Mouse (Mus musculus) gastrocnemius, postnatal 4 days (tissue): ENCODE results near the gene Bag5. TPM values are rescaled to one million over a fixed set of nuclear protein-coding genes. Genes with fewer than 3 reads are reported as not detected.
A peak's percentile ranks its signal among the peaks of the same experiment; 100 is the strongest.

ENCODE experiments used
- DNase-seq, 2 experiments: peaks; one replicate each; pipeline ENCODE4 v3.0.0; 2021 to 2022; ENCODE audit warnings: low spot score in 2 of 2, mixed read lengths in 2 of 2
- total RNA-seq, 2 experiments: library from RNA; stranded (reverse); gene quantifications; 2 replicates each; pipeline ENCODE4 v1.2.3; 2021

Bag5 gene
- total RNA-seq, 2 experiments from 2014 or later: 27.5 to 32.1 TPM

GRCm38 (mm10) chr12:111700920-111701458 lies 12.1 kb downstream of the Bag5 start:
- no peak for DNase-seq

DNA sequence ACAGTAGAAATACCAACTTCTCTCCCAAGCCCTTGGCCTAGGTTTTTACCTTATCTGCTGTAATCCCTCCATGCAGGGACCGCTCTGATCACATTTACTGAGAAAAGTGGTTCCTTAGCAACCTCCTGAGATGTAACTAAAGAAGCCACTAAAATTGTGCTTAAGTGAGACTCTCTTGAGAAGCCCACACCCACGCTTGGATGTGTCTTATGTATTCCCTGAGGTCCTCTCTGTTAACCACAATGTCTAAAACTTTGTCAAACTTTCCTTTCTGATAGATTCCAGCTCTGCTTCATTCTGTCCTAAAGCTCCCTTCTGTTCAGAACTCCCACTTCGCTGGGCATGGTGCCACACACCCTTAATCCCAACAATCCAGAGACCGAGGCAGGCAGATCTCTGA lies 13.5 kb downstream of the Bag5 start:
- no peak for DNase-seq

DNA sequence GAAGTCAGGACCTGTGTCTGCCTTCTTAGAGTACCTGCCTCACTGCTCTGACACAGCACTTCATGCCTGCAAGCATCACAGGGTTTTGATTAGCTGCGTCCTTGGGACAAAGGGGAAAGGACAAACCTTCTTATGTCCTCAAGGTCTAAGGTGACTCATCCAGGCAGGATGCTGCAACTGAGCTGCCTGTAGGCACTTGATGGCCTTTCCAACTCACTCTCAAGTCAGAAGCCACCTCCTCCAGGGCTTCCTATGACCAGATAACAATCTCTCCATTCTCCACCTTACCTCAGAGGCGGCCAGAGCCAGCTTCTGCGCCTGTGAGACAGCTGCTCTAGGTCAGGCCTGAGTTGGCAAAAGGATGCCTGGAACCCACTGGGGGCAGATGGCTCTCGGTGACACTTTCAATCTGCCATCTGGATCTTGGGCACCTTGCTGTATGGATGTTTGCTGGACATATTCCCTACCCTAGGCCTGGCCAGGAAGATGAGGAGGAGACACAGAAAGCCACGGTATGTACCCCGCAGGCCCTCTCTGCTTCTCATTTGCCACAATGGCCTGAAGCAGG lies 14.6 kb downstream of the Bag5 start:
- DNase-seq: no peak

DNA sequence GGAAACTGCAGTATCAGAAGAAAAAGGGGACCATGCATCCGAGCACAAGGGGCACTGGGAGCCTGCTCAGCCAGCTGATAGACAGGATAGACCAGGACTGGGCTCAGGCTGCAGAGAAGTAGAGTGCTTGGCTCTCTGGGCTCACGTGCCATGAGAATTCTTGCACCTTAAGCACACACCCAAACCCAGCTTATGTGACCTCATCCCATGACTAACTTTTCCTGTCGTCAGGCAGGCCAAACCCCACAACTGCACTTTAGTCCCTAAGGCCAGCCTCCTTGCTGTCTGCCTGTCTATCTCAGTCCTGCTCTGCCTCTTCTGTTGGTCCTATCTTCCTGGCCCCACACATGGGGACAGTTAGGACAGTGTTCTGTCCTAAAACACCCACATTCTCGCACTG lies 15.3 kb downstream of the Bag5 start:
- no peak for DNase-seq

DNA sequence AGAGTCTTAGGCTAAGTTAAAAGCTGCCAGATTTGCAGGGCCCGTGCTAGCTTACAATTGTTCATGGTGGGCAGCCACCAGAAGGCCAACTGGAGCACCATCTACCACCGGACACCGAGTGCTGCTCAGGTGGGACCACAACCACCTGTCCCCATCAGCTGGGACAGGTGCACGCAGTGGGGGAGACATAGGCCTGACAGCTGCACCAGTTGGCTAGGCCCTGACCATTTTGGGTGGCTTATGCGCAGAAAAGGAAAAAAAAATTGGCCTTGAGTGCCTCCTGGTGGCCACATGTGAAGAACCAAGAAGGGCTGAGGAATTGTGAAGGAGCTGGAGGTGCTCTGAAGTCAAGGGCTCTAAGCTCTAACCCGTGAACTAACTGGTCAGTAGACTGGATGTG lies 16.8 kb downstream of the Bag5 start:
- peak in 1 of 2 experiments; percentile 76 for DNase-seq

GRCm38 (mm10) chr12:111694880-111695804 lies 17.9 kb downstream of the Bag5 start:
- no peak for DNase-seq

DNA sequence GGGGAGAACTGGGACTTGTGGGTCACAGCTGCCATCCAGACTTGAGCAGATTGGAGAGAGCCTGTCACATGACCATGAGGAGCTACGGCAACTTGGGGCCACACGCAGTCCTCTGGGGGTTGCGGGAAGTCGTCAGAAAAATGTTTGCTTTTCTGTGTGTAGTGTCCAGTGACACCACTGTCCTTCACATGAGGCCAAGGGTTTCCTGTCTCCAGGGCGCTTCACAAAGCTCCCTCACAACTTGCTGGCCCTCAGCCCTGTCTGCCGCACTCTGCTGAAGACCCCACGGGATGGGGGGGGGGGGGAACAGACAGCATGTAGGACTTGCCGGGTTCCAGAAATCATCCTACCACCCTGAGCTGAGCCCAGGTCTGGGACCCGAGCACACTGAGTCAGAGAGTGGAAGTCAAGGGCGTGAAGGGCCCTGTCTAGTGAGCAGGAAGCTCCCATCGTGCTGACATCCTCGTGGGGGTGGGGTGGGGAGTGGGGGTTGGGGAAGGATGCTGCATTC lies 18.7 kb downstream of the Bag5 start:
- DNase-seq: no peak

- DNase-seq: peak in 1 of 2 experiments; percentile 31
These were observed 19.5 kb downstream of the Bag5 start for GRCm38 (mm10) chr12:111693341-111694270.

- DNase-seq: peak in 1 of 2 experiments; percentile 10
These were observed 20.2 kb downstream of the Bag5 start for GRCm38 (mm10) chr12:111692899-111693298.

GRCm38 (mm10) chr12:111691346-111691872 lies 21.6 kb downstream of the Bag5 start:
- peak in 1 of 2 experiments; percentile 37 for DNase-seq

DNA sequence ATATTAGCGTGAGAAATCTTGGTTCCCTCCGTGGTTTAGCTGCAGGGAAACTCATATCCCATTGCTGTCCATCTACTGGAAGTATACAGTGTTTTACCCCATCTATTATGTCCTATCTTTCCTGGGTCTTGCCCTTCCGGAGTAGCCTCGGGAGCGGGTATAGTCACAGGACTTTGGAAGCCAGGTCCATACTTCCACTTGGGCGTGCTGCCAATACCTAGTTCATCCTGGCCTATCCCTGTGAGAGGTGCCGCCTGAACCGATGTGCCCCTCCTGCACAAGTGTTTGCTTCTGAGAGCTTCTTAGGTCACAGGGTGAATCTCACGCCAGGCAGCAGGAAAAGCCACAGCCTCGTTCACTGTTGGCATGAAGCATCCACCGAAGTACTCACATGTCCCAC lies 23.6 kb downstream of the Bag5 start:
- no peak for DNase-seq

DNA sequence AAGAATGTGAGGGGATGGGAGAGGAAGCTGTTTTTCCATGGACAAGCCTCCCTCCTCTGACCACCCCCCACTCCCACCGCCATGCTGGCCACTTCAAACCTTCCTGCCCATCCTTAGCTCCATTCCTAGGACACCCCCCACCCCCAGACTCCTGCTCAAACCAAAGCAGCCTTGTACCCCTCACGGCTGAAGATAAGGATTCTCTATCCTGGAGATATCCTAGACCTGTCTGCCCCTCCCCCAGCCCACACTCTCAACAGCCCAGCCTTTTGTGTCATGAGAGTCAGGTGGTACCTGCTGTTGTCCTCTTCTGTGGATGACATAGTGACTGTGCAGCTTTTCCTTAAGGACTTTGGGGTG lies 25.0 kb downstream of the Bag5 start:
- DNase-seq: no peak

- DNase-seq: peak; percentile 65 to 83
These were observed 25.5 kb downstream of the Bag5 start for GRCm38 (mm10) chr12:111687350-111688068.

- DNase-seq: no peak
These were observed 26.7 kb downstream of the Bag5 start for GRCm38 (mm10) chr12:111686390-111686789.

DNA sequence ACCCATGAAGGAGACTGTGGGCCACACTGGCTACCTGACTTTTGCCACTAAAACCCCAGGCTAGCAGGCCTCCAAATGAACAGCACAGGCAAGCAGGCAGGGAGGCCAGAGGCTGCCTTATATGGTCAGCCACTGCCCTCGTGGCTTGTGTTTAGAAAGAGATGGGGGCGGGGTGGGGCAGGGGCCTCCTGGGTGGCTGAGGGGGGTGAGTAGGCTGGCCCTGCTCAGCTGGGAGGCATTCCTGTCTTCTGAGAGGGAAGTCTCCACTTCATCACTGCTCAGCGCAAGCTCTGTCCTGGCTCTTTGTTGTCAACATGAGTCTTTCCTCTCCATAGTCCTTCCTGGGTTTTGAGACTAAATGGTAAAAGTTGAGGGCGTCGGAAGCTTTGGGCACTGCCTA lies 30.3 kb downstream of the Bag5 start:
- no peak for DNase-seq

GRCm38 (mm10) chr12:111682003-111682402 lies 31.1 kb downstream of the Bag5 start:
- no peak for DNase-seq

DNA sequence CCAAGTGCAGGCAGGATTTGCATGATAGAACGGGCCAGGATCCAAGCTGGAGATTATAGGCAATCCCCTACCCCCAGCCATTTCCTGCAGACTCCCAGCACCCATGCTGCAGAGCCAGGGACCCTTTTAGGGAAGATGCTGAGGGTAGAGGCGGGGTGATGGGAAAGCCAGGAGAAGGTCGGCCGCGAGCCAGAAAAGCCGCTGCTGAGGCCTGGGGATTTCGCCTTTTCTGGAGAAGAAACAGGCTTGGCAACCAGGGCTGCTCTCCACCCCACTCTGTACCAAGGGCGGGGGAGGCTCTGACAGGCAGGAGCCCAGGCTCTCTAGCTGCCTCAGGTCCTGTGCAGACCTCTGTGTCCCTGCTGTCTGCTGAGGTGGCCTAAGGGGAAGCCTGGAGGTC lies 31.8 kb downstream of the Bag5 start:
- DNase-seq: no peak

DNA sequence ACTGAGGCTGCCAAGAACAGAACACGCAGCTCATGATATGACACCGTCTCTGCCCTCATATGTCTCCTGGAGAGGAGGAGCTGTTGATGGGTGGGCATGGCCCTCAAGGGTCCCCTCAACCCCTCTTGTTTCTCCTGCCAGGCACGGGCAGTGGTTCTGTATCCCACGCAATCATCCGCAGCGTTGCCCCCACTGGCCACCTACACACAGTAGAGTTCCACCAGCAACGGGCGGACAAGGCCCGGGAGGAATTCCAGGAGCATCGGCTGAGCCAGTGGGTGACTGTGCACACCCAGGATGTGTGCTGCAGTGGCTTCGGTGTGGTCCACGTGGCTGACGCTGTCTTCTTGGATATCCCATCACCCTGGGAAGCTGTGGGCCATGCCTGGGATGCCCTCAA lies 32.4 kb downstream of the Bag5 start:
- no peak for DNase-seq

- no peak for DNase-seq
These were observed 34.1 kb downstream of the Bag5 start for GRCm38 (mm10) chr12:111678997-111679396.

DNA sequence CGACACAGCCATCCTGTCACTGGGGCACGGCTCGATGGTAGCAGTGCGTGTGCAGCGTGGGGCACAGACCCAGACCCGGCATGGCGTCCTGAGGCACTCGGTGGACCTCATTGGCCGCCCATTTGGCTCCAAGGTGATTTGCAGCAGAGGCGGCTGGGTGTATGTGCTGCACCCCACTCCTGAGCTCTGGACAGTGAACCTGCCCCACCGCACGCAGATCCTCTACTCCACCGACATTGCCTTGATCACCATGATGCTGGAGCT lies 34.5 kb downstream of the Bag5 start:
- DNase-seq: no peak
